Mouse (Mus musculus): ENCODE results near the gene Col28a1.

- TF ChIP-seq CTCF (IDR thresholded peaks at IDR 0.05) (no peak), EP300 (IDR thresholded peaks at IDR 0.05; ENCODE audit: insufficient read depth, low read depth, low read length) (no peak), POLR2A (IDR thresholded peaks at IDR 0.05; ENCODE audit: insufficient read depth, low read depth, low read length) (no peak)
These were observed 168.9 kb downstream of the Col28a1 start for GRCm38 (mm10) chr6:8023527-8023926.

All from heart, adult 2 months (tissue).